Mouse (Mus musculus): Measurements from ENCODE around the gene Cfap77.

Gene Cfap77

DNA sequence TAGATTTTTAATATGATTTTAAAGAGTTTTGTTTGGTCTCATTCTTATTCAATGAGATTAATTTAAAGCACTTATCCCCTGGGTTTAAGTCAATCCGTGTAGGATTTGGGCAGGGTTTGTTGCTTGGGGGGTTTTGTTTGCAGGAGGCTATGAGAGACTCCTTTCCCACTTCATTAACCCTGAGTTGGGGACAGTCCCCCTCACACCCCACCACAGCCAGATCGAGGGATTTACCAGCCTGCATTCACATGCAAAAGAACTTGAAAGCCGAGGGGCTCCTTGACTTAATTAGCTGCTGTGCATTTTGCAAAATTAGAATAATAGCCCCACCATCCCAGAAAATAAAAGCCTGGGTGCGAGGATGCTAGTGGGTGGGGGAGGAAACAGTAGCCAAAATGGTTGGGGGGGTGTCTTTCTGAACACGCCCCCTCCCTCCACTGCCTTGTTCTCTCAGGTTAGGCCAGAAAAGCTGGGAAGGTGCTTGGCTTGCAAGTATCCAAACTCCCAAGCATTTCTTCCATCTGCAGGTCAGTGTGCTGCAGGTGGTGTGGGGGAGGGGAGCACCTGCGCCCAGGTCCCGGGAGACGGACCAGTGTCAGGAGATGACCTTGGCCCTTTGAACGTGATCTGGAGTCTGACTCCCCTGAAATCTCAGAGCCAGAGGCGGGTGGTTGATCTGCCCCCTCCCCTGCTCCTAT is 147.0 kb downstream of the Cfap77 start:
- DNase-seq (ENCODE audit: low spot score in 2 of 2) = no peak

DNA sequence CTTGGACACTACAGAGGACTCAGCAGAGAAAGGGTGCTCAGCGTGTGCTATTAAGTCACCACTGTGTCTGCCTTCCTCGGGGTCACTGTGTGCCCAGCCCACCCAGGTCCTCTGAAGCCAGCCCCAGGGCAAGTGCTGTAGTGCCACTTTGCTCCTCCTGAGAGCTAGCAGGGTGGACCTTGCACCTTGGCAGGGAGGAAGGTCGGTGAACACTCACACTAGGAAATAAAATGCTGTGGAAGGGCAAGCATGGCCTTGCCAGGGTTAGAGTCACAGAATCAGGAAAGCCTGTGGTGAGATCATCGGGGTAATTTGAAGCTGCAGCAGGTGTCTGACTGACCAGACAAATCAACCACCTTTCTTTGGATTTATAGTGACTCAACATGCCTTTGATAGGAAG is 149.3 kb downstream of the Cfap77 start:
- DNase-seq (ENCODE audit: low spot score in 2 of 2) = no peak

DNA sequence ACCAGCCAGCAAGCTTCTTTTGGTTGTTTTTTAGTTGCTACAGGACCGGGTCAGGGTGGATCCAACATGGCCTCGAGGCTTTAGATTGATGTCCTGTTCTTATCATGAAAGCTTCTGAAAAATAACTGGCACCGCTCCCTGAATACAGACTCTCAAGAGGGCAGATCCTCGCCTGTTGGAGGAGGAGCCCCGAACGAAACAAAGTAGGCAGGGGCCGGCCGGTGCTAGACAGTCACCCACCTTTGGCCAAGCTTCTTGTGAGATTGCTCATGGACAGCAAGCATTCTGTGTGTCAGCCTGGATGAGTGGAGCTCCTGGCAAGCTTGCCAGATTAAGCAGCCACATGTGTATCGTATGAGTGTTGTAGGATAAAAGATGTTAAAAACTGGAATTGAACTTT is 150.1 kb downstream of the Cfap77 start:
- DNase-seq (ENCODE audit: low spot score in 2 of 2) = no peak

DNA sequence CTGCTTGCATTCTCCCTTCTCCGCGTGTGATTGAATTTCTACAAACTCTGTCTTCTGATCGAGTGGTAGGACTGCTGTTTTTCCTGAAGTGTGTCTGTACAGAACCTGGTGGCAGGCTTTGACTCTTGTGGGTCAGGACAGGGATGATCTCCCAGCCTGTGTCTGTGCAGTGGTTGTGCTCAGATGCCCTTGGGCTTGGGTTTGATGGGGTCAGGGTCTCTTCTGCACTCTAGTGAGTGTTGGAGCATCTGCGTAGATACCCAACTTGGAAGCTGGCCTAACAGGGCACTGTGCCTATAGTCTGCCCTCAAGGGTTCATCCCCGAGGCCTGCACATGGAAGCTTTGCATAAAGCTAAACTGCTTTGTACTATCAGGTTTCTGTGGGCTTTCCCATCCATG is 151.0 kb downstream of the Cfap77 start:
- DNase-seq (ENCODE audit: low spot score in 2 of 2) = no peak

DNA sequence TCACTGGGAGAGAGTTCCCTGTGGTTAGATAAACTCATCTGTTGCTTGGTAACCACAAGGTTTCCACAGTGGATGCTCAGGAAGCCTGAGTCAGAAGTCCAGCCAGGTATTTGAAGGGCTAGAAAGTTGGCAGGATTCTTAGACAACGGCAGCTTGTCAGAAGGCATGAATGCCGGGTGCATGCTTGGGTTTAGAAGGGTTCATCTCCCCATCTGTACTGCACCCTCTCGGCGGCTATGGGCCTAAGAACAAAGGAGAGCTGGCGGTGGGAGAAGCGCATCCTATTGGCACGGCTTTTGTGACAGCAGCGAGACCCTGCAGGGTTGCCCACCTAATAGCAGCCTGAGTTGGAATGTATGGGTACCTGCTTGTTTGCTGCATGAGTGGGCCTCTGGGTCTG is 152.6 kb downstream of the Cfap77 start:
- DNase-seq (ENCODE audit: low spot score in 2 of 2) = no peak

DNA sequence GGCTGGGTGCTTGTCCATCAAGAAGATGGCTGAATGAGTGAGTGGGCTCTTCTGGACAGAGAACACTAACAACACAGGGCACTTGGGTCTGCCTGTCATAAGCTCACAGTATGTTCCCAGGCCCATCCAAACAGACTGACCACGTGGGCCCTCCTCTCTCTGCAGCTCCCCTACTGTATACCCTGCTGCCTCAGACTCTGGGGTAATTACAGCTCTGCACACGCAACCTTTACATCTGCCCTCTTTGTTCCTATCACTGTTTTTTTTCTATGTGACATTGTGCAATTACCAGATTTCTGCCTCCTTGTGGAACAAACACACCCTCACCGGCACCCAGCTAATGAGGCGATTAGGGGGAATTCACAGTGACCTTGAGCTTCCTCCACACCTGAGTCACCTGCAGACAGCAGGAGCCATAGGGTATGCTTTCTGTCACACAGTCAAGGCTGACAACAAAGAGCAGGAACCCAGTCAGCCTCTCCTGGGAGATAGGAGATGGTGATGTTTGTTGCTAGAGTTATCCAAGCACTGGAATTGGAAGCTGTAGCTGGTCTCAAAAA is 157.4 kb downstream of the Cfap77 start:
- no peak for DNase-seq (ENCODE audit: low spot score in 2 of 2)

DNA sequence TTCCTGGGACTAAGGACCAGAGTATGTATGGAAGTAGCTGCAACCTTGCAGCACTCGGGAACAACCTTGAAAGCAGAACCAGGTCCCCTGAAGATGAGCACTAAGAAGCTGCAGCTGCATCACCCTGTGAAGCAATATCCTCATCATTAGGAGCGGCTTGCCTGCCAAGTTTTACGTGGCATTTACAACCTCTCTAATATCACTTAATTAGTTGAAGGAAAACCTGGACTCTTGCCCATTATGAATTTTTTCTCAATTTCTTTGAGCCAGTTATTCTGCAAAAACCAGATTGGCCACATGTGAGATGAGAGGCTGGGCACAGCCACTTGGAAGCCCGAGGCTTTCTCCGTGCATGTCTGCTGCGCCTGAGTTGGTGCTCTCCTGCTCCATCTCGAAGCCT is 159.0 kb downstream of the Cfap77 start:
- no peak for DNase-seq (ENCODE audit: low spot score in 2 of 2)

DNA sequence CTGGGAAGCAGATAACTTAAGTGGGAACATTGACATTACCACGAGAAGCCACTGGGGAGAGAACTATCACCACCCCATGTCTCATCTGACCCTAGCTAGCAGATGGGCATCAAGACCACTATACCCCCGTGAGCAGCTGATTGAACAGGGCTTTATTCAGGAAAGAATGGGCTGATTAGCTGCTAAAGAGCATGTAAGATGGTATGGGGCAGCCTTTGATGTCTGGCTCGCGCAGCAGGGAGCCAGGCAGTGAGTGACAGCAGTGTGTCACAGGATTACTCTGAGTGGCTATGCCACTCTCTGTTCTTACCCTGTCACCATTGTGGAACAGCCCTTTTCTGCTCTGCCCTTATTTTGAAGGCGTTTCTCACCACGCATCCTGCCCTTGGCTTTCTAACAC is 161.3 kb downstream of the Cfap77 start:
- no peak for DNase-seq (ENCODE audit: low spot score in 2 of 2)

DNA sequence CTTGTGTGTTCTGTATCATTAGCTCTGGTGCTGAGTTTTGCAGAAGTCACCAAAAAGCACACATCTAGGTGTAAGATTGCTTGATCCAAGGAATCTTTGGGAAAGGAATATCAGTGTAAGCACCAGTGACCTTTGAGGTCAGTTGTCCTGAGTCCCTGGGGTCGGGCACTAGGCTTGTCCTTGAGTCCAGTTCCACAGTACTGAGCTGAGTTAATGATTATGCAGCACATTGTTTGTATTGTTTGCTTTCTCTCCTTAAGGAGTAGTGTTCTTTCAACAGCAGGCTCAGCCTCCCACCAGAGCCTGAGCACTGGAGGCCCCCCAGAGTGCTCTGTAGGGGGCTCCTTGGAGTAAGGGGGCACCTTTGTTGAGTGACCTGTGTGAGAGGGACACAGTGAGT is 162.1 kb downstream of the Cfap77 start:
- no peak for DNase-seq (ENCODE audit: low spot score in 2 of 2)

DNA sequence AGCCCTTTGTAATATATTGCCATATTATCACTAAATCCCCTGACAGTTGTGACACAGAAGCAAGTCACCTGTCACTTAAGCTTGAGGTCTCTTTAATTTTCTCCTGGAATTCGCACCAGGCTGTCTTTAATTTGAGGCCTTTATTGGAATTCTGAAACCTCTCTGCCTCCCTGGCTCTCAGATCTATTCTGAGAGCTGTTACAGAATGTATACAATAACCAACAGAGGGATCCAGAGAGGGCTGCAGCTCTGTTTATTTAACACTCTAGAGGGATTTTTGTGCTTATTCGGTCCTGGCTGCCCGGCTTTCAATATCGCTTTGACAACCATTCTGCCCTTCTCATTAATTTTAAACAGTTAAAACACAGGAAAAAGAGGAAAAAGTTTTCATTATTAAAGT is 170.0 kb downstream of the Cfap77 start:
- DNase-seq (ENCODE audit: low spot score in 2 of 2) = no peak

DNA sequence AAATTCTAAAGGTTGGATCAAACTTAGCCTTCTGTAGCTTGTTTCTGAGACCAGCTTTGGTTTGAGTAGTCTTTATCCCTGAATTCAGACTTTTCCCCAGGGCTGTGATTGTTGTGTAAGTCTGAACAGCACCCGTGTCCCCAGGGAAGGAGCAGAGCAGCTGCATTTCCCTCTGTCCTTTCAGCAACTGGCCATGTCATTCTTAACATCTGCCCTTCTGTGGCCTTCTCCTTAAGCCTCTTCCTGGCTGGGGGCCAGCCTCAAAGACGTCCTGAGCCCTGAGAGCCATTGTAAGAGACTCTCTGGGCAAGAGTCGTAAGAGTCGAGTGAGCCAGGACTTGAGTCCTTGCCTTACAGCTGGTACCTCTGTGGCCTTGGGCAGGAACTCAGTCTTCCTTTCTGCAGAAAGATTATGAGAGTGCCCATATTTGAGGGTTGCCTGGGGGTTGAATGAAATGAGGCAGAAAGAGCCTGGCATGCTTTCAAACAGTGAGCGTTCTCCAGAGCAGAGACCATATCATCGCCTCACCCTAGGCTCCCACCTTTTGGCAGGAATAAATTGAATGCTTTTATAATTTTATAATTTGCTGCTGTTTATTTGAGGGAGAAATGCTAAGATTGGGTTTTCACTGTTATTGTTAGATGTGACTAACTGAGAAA is 171.9 kb downstream of the Cfap77 start:
- no peak for DNase-seq (ENCODE audit: low spot score in 2 of 2)

DNA sequence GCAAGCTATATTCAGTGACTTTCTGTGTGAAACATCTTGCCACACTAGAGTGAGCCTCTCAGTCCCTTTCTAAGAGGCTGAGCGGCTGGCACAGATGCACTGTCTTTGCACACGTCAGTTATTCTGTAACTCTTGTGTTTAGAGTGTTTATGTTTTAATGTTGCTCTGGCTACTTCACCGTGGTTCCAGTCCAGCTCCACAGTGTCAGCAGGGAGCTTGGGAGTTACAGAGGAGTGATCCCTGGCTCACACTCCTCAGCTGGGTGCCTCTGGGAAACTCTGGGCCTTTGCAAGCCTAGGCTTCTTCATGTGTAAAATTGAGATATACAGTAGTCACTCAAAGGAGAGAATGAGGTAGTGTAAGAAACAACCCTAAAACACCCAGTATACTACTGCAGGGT is 172.8 kb downstream of the Cfap77 start:
- no peak for DNase-seq (ENCODE audit: low spot score in 2 of 2)

DNA sequence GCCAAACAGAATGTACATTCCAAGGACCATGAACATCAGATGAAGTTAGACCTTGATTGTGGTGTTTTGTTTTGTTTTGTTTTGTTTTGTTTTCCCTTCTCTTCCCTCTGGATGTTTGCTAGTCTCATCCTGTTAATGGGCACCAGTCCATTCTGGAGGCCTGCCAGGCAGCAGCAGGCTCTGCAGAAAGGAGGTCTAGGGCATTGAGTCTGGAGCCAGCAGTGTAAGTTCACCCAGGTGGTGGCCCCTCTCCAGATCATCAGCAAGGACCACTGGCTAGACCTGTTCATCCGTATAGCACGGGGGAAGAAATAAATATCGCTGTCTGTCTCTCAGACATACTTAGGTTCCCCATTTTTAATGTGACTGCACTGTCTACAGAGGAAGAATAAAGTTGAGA is 173.6 kb downstream of the Cfap77 start:
- no peak for DNase-seq (ENCODE audit: low spot score in 2 of 2)
